Mouse (Mus musculus): ENCODE data around the gene Rai1. TPM values are rescaled to one million over a fixed set of nuclear protein-coding genes. Genes with fewer than 3 reads are reported as not detected.

Rai1 gene
- total and polyA plus RNA-seq, 3 experiments, result 6.6 to 22.6 (median 15.4) TPM

GRCm38 (mm10) chr11:60193556-60193955 is 88.7 kb downstream of the Rai1 start:
- Histone ChIP-seq H3K27ac (ENCODE audit: insufficient read depth, low read depth) (no peak overlapping the region), H3K9ac (ENCODE audit: insufficient read depth, low read depth) (no peak overlapping the region), H3K9me3 (replicated peaks; ENCODE audit: low read length) (peaks cover 9% of the 10 kb centered on the region), H3K4me2 (ENCODE audit: insufficient read depth, low read depth, poor library complexity, severe bottlenecking) (no peak overlapping the region), H3K79me2 (replicated peaks; ENCODE audit: control insufficient read depth, extremely low read depth, insufficient read depth, poor library complexity, severe bottlenecking) (no peaks in the 10 kb centered on the region), H3K4me3 (replicated peaks in 1 of 3; ENCODE audit: low read depth in 2 of 3, low read length in 2 of 3, poor library complexity in 1 of 3) (no peak overlapping the region), H3K4me1 (ENCODE audit: control insufficient read depth in 1 of 2, insufficient read depth in 2 of 2) (peaks cover 29 to 63% of the 10 kb centered on the region in 2 experiments), H3K36me3 (replicated peaks in 1 of 2; ENCODE audit: control insufficient read depth in 1 of 2, insufficient read depth in 1 of 2, low read length in 1 of 2) (peaks cover 20 to 74% of the 10 kb centered on the region in 2 experiments), H3K27me3 (replicated peaks) (no peaks in the 10 kb centered on the region)
- in situ Hi-C loops (cut with MboI; ENCODE audit: low pct_ligation_motif_present, low pct_unique_long_range_greater_than_20kb, low sequenced_read_pairs), result no loop called here
- no peak for DNase-seq (ENCODE audit: extremely low read depth)
- dilution Hi-C loops (cut with MboI; ENCODE audit: extremely low pct_ligation_motif_present, extremely low pct_unique_long_range_greater_than_20kb, low sequenced_read_pairs), result no loop called here
- TF ChIP-seq POLR2AphosphoS2 (IDR thresholded peaks at IDR 0.05; ENCODE audit: low read depth, low read length), result 0 out of 2 replicates have a peak, but pooled peaks have one; percentile 40
- TF ChIP-seq IRF4 (IDR thresholded peaks at IDR 0.05; ENCODE audit: low read depth, low read length), result no peak

GRCm38 (mm10) chr11:60195108-60195507 is 90.3 kb downstream of the Rai1 start:
- Histone ChIP-seq H3K79me2 (replicated peaks; ENCODE audit: control insufficient read depth, extremely low read depth, insufficient read depth, poor library complexity, severe bottlenecking) (no peaks in the 10 kb centered on the region), H3K36me3 (replicated peaks in 1 of 2; ENCODE audit: control insufficient read depth in 1 of 2, insufficient read depth in 1 of 2, low read length in 1 of 2) (peaks cover 25 to 83% of the 10 kb centered on the region in 2 experiments), H3K9ac (ENCODE audit: insufficient read depth, low read depth) (no peak overlapping the region), H3K27me3 (replicated peaks) (no peaks in the 10 kb centered on the region), H3K4me3 (replicated peaks in 1 of 3; ENCODE audit: low read depth in 2 of 3, low read length in 2 of 3, poor library complexity in 1 of 3) (no peak overlapping the region), H3K9me3 (replicated peaks; ENCODE audit: low read length) (peaks cover 9% of the 10 kb centered on the region), H3K4me2 (ENCODE audit: insufficient read depth, low read depth, poor library complexity, severe bottlenecking) (no peak overlapping the region), H3K4me1 (ENCODE audit: control insufficient read depth in 1 of 2, insufficient read depth in 2 of 2) (peaks cover 18 to 48% of the 10 kb centered on the region in 2 experiments), H3K27ac (ENCODE audit: insufficient read depth, low read depth) (no peak overlapping the region)
- in situ Hi-C loops (cut with MboI; ENCODE audit: low pct_ligation_motif_present, low pct_unique_long_range_greater_than_20kb, low sequenced_read_pairs), result loop anchor here (5.0 kb wide), 2 partner anchors 107 to 222 kb away; partner anchors contain the start of genes Atpaf2 and Gid4
- dilution Hi-C loops (cut with MboI; ENCODE audit: extremely low pct_ligation_motif_present, extremely low pct_unique_long_range_greater_than_20kb, low sequenced_read_pairs), result no loop called here
- peak; percentile 66 for TF ChIP-seq SMC3 (IDR thresholded peaks at IDR 0.05; ENCODE audit: low read depth, low read length)
- TF ChIP-seq ZNF384 (IDR thresholded peaks at IDR 0.05; ENCODE audit: low read depth, low read length), result no peak
- TF ChIP-seq CTCF (conservative IDR thresholded peaks at IDR 0.05 in 1 of 2, IDR thresholded peaks at IDR 0.05 in 1 of 2; ENCODE audit: low read depth in 2 of 2, low read length in 2 of 2), result peak; percentile 49 to 71
- TF ChIP-seq USF1 (IDR thresholded peaks at IDR 0.05; ENCODE audit: low read depth, low read length), result no peak
- TF ChIP-seq RAD21 (IDR thresholded peaks at IDR 0.05; ENCODE audit: low read depth, low read length), result peak; percentile 58
- DNase-seq (ENCODE audit: extremely low read depth), result peak; percentile 55

- peaks cover 38 to 83% of the 10 kb centered on the region in 2 experiments for H3K36me3 ChIP-seq (replicated peaks in 1 of 2; ENCODE audit: control insufficient read depth in 1 of 2, insufficient read depth in 1 of 2, low read length in 1 of 2)
- H3K4me1 ChIP-seq (ENCODE audit: control insufficient read depth in 1 of 2, insufficient read depth in 2 of 2), result peaks cover 13 to 36% of the 10 kb centered on the region in 2 experiments
- no peak overlapping the region for H3K4me3 ChIP-seq (replicated peaks in 1 of 3; ENCODE audit: low read depth in 2 of 3, low read length in 2 of 3, poor library complexity in 1 of 3)
- no peak overlapping the region for H3K9ac ChIP-seq (ENCODE audit: insufficient read depth, low read depth)
- no peak overlapping the region for H3K4me2 ChIP-seq (ENCODE audit: insufficient read depth, low read depth, poor library complexity, severe bottlenecking)
- no peak for DNase-seq (ENCODE audit: extremely low read depth)
- H3K27me3 ChIP-seq (replicated peaks), result no peaks in the 10 kb centered on the region
- dilution Hi-C loops (cut with MboI; ENCODE audit: extremely low pct_ligation_motif_present, extremely low pct_unique_long_range_greater_than_20kb, low sequenced_read_pairs), result no loop called here
- no peaks in the 10 kb centered on the region for H3K79me2 ChIP-seq (replicated peaks; ENCODE audit: control insufficient read depth, extremely low read depth, insufficient read depth, poor library complexity, severe bottlenecking)
- TF ChIP-seq TCF12 (IDR thresholded peaks at IDR 0.05; ENCODE audit: low read depth, low read length) (no peak), RCOR1 (conservative IDR thresholded peaks at IDR 0.05; ENCODE audit: low read depth, low read length) (no peak), JUND (conservative IDR thresholded peaks at IDR 0.05; ENCODE audit: low read depth, low read length) (no peak), HCFC1 (IDR thresholded peaks at IDR 0.05; ENCODE audit: low read depth, low read length) (no peak), ZKSCAN1 (IDR thresholded peaks at IDR 0.05; ENCODE audit: borderline replicate concordance, low read depth, low read length) (no peak), ELF1 (IDR thresholded peaks at IDR 0.05; ENCODE audit: low read depth, low read length) (no peak), RAD21 (IDR thresholded peaks at IDR 0.05; ENCODE audit: low read depth, low read length) (no peak), BHLHE40 (IDR thresholded peaks at IDR 0.05; ENCODE audit: low read depth, low read length) (no peak), UBTF (IDR thresholded peaks at IDR 0.05; ENCODE audit: low read depth, low read length) (no peak), CTCF (conservative IDR thresholded peaks at IDR 0.05 in 1 of 2, IDR thresholded peaks at IDR 0.05 in 1 of 2; ENCODE audit: low read depth in 2 of 2, low read length in 2 of 2) (no peak), PAX5 (IDR thresholded peaks at IDR 0.05; ENCODE audit: low read length) (no peak)
- peaks cover 9% of the 10 kb centered on the region for H3K9me3 ChIP-seq (replicated peaks; ENCODE audit: low read length)
- in situ Hi-C loops (cut with MboI; ENCODE audit: low pct_ligation_motif_present, low pct_unique_long_range_greater_than_20kb, low sequenced_read_pairs), result loop anchor here (5.0 kb wide), 2 partner anchors 106 to 221 kb away; partner anchors contain the start of genes Atpaf2 and Gid4
- H3K27ac ChIP-seq (ENCODE audit: insufficient read depth, low read depth), result no peak overlapping the region
Observed at GRCm38 (mm10) chr11:60196344-60196743, 91.5 kb downstream of the Rai1 start.

Measured in CH12.LX (cell line).